Mouse (Mus musculus) B cell, adult (primary cell): ENCODE results near the gene Rubcnl. TPM values are rescaled to one million over a fixed set of nuclear protein-coding genes. Genes with fewer than 3 reads are reported as not detected.

Experiments used
- total RNA-seq: library from RNA; stranded (reverse); gene quantifications from 4 replicates; pipeline ENCODE4 v1.2.4, GENCODE M21; 2023; ENCODE audit not compliant: inconsistent age

Rubcnl gene
- total RNA-seq = 102 to 114 TPM (median 108 TPM) in 4 replicates

GRCm38 (mm10) chr14:75015856-75016714 lies at the start of gene Rubcnl:
Gene Rubcnl, plus strand, starts transcription at chr14:75016027.

Other genes with a start within 250 kb of the Rubcnl start
- 90.0 to 112 TPM (median 99.0 TPM) in 4 replicates for gene Lrch1, start 68.2 kb upstream of the Rubcnl start, total RNA-seq
- 0.26 TPM in 1 of 4 replicates, not detected in the others for gene Lrrc63, start 114.9 kb downstream of the Rubcnl start, total RNA-seq
- 684 to 735 TPM (median 710 TPM) in 4 replicates for gene Lcp1, start 115.1 kb downstream of the Rubcnl start, total RNA-seq
- gene Cpb2, start 226.3 kb downstream of the Rubcnl start, total RNA-seq = not detected in 4 replicates